Mouse (Mus musculus) neural tube, embryonic 14.5 days (tissue): ENCODE results near the gene Tanc2. TPM values are rescaled to one million over a fixed set of nuclear protein-coding genes. Genes with fewer than 3 reads are reported as not detected.

Experiments used
- ATAC-seq: fragments of 200-750 bp; cut with Nextera tagmentation; 2 replicates; pipeline ENCODE4 v1.8.0; 2017; ENCODE audit warnings: low read depth, mild to moderate bottlenecking, moderate TSS enrichment, moderate library complexity
- H3K27ac ChIP-seq: fragments of 300-500 bp; sonication (generic); 2 replicates; pipeline ENCODE4 v1.5.1; 2014; ENCODE audit warnings: low read depth, mild to moderate bottlenecking, control low read depth, low read length, moderate library complexity, mixed read lengths
- H3K27me3 ChIP-seq: fragments of 300-500 bp; sonication (generic); 2 replicates; pipeline ENCODE4 v1.6.1; 2014; ENCODE audit warnings: low read length; ENCODE audit not compliant: control insufficient read depth, insufficient read depth
- H3K36me3 ChIP-seq: fragments of 300-500 bp; sonication (generic); 2 replicates; pipeline ENCODE4 v1.6.1; 2014; ENCODE audit warnings: low read length, mixed read lengths; ENCODE audit not compliant: control insufficient read depth, insufficient read depth
- H3K4me1 ChIP-seq: fragments of 300-500 bp; sonication (generic); 2 replicates; pipeline ENCODE4 v1.6.1; 2014; ENCODE audit warnings: low read length; ENCODE audit not compliant: control insufficient read depth, insufficient read depth
- H3K4me2 ChIP-seq: fragments of 300-500 bp; sonication (generic); 2 replicates; pipeline ENCODE4 v1.6.1; 2014; ENCODE audit warnings: mild to moderate bottlenecking, low read depth, low read length, control low read depth
- H3K4me3 ChIP-seq: fragments of 300-500 bp; sonication (generic); 2 replicates; pipeline ENCODE4 v1.5.1; 2014; ENCODE audit warnings: low read depth, low read length, control low read depth, mixed read lengths
- H3K9ac ChIP-seq: fragments of 300-500 bp; sonication (generic); replicated peaks from 2 replicates; pipeline ENCODE4 v1.6.1; 2014; ENCODE audit warnings: low read depth, mild to moderate bottlenecking, control low read depth, low read length, mixed read lengths
- H3K9me3 ChIP-seq: fragments of 300-500 bp; sonication (generic); 2 replicates; pipeline ENCODE4 v1.6.1; 2016; ENCODE audit warnings: low read length; ENCODE audit not compliant: control insufficient read depth
- WGBS: fragments of 180-500 bp; shearing (Covaris S2); extraction: QIAGEN DNeasy Blood & Tissue Kit; methylation state at CpG from one replicate; pipeline ENCODE4 v1.1.7; 2014; 5-methylcytosine and 5-hydroxymethylcytosine counted together
- polyA plus RNA-seq: library from polyadenylated mRNA; unstranded; fragments of >200 nt; fragmentation: Nextera tagmentation; extraction: Ambion mirVana; gene quantifications from 2 replicates; pipeline ENCODE4 v1.2.1, GENCODE M21; 2014

Tanc2 gene
- polyA plus RNA-seq, 1 experiment from 2014 or later: 77.0 TPM

- Histone ChIP-seq H3K9me3 (no peaks in the 10 kb centered on the region), H3K9ac (no peak overlapping the region), H3K4me1 (no peaks in the 10 kb centered on the region), H3K36me3 (peaks cover 9% of the 10 kb centered on the region; the same call in 1 of the 2 replicates), H3K27ac (no peak overlapping the region), H3K4me3 (no peak overlapping the region), H3K27me3 (no peaks in the 10 kb centered on the region), H3K4me2 (no peak overlapping the region)
- no peak for ATAC-seq
Observed at GRCm38 (mm10) chr11:105777802-105778201, 188.0 kb downstream of the Tanc2 start.

- Histone ChIP-seq H3K4me1 (no peaks in the 10 kb centered on the region), H3K27me3 (no peaks in the 10 kb centered on the region), H3K4me2 (no peak overlapping the region), H3K36me3 (no peaks in the 10 kb centered on the region), H3K9me3 (no peaks in the 10 kb centered on the region), H3K9ac (no peak overlapping the region), H3K4me3 (no peak overlapping the region), H3K27ac (no peak overlapping the region)
- ATAC-seq: no peak
Observed at GRCm38 (mm10) chr11:105792501-105792900, 202.7 kb downstream of the Tanc2 start.

GRCm38 (mm10) chr11:105803686-105804085 lies 213.9 kb downstream of the Tanc2 start:
- no peak for ATAC-seq
- WGBS: 86% methylated on average over 3 of the region's 3 CpGs
- H3K4me2 ChIP-seq: no peak overlapping the region

GRCm38 (mm10) chr11:105804776-105805175 lies 215.0 kb downstream of the Tanc2 start:
- Histone ChIP-seq H3K4me3 (no peak overlapping the region), H3K9me3 (no peaks in the 10 kb centered on the region), H3K4me2 (no peak overlapping the region), H3K27ac (no peak overlapping the region), H3K27me3 (no peaks in the 10 kb centered on the region), H3K4me1 (no peaks in the 10 kb centered on the region), H3K9ac (no peak overlapping the region), H3K36me3 (no peaks in the 10 kb centered on the region)
- WGBS: 72% methylated on average over 3 of the region's 3 CpGs
- no peak for ATAC-seq

More at GRCm38 (mm10) chr11:105803686-105804085, 213.9 kb downstream of the Tanc2 start:
- Histone ChIP-seq H3K9ac (no peak overlapping the region), H3K4me1 (no peaks in the 10 kb centered on the region), H3K27me3 (no peaks in the 10 kb centered on the region), H3K4me3 (no peak overlapping the region), H3K36me3 (no peaks in the 10 kb centered on the region), H3K27ac (no peak overlapping the region), H3K9me3 (no peaks in the 10 kb centered on the region)

- no peaks in the 10 kb centered on the region for H3K9me3 ChIP-seq
- WGBS: 82% methylated on average over 5 of the region's 5 CpGs
Observed at GRCm38 (mm10) chr11:105807103-105807502, 217.3 kb downstream of the Tanc2 start.

GRCm38 (mm10) chr11:105823246-105823645 lies 233.5 kb downstream of the Tanc2 start:
- no peak overlapping the region for H3K4me2 ChIP-seq
- H3K36me3 ChIP-seq: no peaks in the 10 kb centered on the region
- no peak overlapping the region for H3K9ac ChIP-seq
- H3K27me3 ChIP-seq: no peaks in the 10 kb centered on the region
- H3K4me3 ChIP-seq: no peak overlapping the region
- ATAC-seq: no peak
- no peaks in the 10 kb centered on the region for H3K4me1 ChIP-seq
- no peaks in the 10 kb centered on the region for H3K9me3 ChIP-seq
- no peak overlapping the region for H3K27ac ChIP-seq
- WGBS: 55% methylated on average over 1 of the region's 1 CpGs

More at GRCm38 (mm10) chr11:105807103-105807502, 217.3 kb downstream of the Tanc2 start:
- Histone ChIP-seq H3K4me3 (no peak overlapping the region), H3K36me3 (no peaks in the 10 kb centered on the region), H3K27ac (no peak overlapping the region), H3K4me1 (no peaks in the 10 kb centered on the region), H3K9ac (no peak overlapping the region), H3K27me3 (no peaks in the 10 kb centered on the region), H3K4me2 (no peak overlapping the region)
- no peak for ATAC-seq

- H3K27me3 ChIP-seq: no peaks in the 10 kb centered on the region
- H3K4me2 ChIP-seq: no peak overlapping the region
- WGBS: 78% methylated on average over 2 of the region's 2 CpGs
- no peak overlapping the region for H3K27ac ChIP-seq
- no peak for ATAC-seq
- no peaks in the 10 kb centered on the region for H3K36me3 ChIP-seq
- H3K4me3 ChIP-seq: no peak overlapping the region
- H3K9me3 ChIP-seq: no peaks in the 10 kb centered on the region
- no peaks in the 10 kb centered on the region for H3K4me1 ChIP-seq
- H3K9ac ChIP-seq: no peak overlapping the region
Observed at GRCm38 (mm10) chr11:105823759-105824158, 234.0 kb downstream of the Tanc2 start.

GRCm38 (mm10) chr11:105828175-105828574 lies 238.4 kb downstream of the Tanc2 start:
- Histone ChIP-seq H3K4me1 (no peaks in the 10 kb centered on the region), H3K27me3 (no peaks in the 10 kb centered on the region), H3K27ac (no peak overlapping the region), H3K9me3 (no peaks in the 10 kb centered on the region), H3K4me3 (no peak overlapping the region), H3K36me3 (no peaks in the 10 kb centered on the region), H3K4me2 (no peak overlapping the region), H3K9ac (no peak overlapping the region)
- 85% methylated on average over 2 of the region's 2 CpGs for WGBS
- no peak for ATAC-seq

- no peak for ATAC-seq
- H3K36me3 ChIP-seq: no peaks in the 10 kb centered on the region; the same call in 1 of the 2 replicates
- H3K4me1 ChIP-seq: no peaks in the 10 kb centered on the region
- H3K27ac ChIP-seq: no peak overlapping the region
- no peaks in the 10 kb centered on the region for H3K27me3 ChIP-seq
- 95% methylated on average over 4 of the region's 4 CpGs for WGBS
- H3K4me2 ChIP-seq: no peak overlapping the region
- no peaks in the 10 kb centered on the region for H3K9me3 ChIP-seq
- H3K9ac ChIP-seq: no peak overlapping the region
- no peak overlapping the region for H3K4me3 ChIP-seq
Observed at GRCm38 (mm10) chr11:105835209-105835608, 245.4 kb downstream of the Tanc2 start.
